Mouse (Mus musculus) frontal cortex, postnatal 10 days (tissue): ENCODE measurements around the gene Nfatc4.

Experiments
- DNase-seq, 2 experiments: peaks; one replicate each; pipeline ENCODE4 v3.0.0; 2022; ENCODE audit warnings: low spot score in 2 of 2, mixed read lengths in 1 of 2

Nfatc4 gene

GRCm38 (mm10) chr14:55822991-55823762, at the start of gene Nfatc4:
TSS of gene Nfatc4 (plus strand) at chr14:55823144.
- peak; percentile 48 to 63 for DNase-seq

- no peak for DNase-seq
Measured at GRCm38 (mm10) chr14:55776711-55777110, 46.2 kb upstream of the Nfatc4 start.

GRCm38 (mm10) chr14:55777176-55777575, 45.8 kb upstream of the Nfatc4 start:
- peak in 1 of 2 experiments; percentile 1 for DNase-seq

- peak in 1 of 2 experiments; percentile 2 for DNase-seq
Measured at GRCm38 (mm10) chr14:55777806-55778205, 45.1 kb upstream of the Nfatc4 start.

GRCm38 (mm10) chr14:55778686-55779085, 44.3 kb upstream of the Nfatc4 start:
- peak in 1 of 2 experiments; percentile 4 for DNase-seq

GRCm38 (mm10) chr14:55779656-55780055, 43.3 kb upstream of the Nfatc4 start:
- DNase-seq, result peak; percentile 3

GRCm38 (mm10) chr14:55780736-55781135, 42.2 kb upstream of the Nfatc4 start:
- peak in 1 of 2 experiments; percentile 4 for DNase-seq

GRCm38 (mm10) chr14:55781310-55781709, 41.6 kb upstream of the Nfatc4 start:
- peak in 1 of 2 experiments; percentile 32 for DNase-seq

- no peak for DNase-seq
Measured at GRCm38 (mm10) chr14:55782361-55782960, 40.5 kb upstream of the Nfatc4 start.

GRCm38 (mm10) chr14:55783171-55783957, 39.6 kb upstream of the Nfatc4 start:
- DNase-seq, result no peak

GRCm38 (mm10) chr14:55783958-55784235, 39.0 kb upstream of the Nfatc4 start, which contains the start of gene Adcy4:
TSS of gene Adcy4 (minus strand) at chr14:55784095.
- DNase-seq, result no peak

- DNase-seq, result no peak
Measured at GRCm38 (mm10) chr14:55785195-55785594, 37.7 kb upstream of the Nfatc4 start.

GRCm38 (mm10) chr14:55787731-55788130, 35.2 kb upstream of the Nfatc4 start:
- peak in 1 of 2 experiments; percentile 3 for DNase-seq

GRCm38 (mm10) chr14:55788256-55789050, 34.5 kb upstream of the Nfatc4 start, which contains the start of gene Ripk3:
TSS of gene Ripk3 (minus strand) at chr14:55788865.
- DNase-seq, result peak in 1 of 2 experiments; percentile 5

GRCm38 (mm10) chr14:55793461-55793860, 29.5 kb upstream of the Nfatc4 start:
- no peak for DNase-seq

- no peak for DNase-seq
Measured at GRCm38 (mm10) chr14:55793946-55794345, 29.0 kb upstream of the Nfatc4 start.

- DNase-seq, result no peak
Measured at GRCm38 (mm10) chr14:55795380-55796163, 27.4 kb upstream of the Nfatc4 start.

- DNase-seq, result peak; percentile 30 to 48
Measured at GRCm38 (mm10) chr14:55814885-55815284, 8.1 kb upstream of the Nfatc4 start.

GRCm38 (mm10) chr14:55815310-55815751, 7.6 kb upstream of the Nfatc4 start:
- DNase-seq, result no peak

- DNase-seq, result peak in 1 of 2 experiments; percentile 0
Measured at GRCm38 (mm10) chr14:55819845-55820405, 3.0 kb upstream of the Nfatc4 start.
